Mouse (Mus musculus): ENCODE results near the gene Armh3.

DNA sequence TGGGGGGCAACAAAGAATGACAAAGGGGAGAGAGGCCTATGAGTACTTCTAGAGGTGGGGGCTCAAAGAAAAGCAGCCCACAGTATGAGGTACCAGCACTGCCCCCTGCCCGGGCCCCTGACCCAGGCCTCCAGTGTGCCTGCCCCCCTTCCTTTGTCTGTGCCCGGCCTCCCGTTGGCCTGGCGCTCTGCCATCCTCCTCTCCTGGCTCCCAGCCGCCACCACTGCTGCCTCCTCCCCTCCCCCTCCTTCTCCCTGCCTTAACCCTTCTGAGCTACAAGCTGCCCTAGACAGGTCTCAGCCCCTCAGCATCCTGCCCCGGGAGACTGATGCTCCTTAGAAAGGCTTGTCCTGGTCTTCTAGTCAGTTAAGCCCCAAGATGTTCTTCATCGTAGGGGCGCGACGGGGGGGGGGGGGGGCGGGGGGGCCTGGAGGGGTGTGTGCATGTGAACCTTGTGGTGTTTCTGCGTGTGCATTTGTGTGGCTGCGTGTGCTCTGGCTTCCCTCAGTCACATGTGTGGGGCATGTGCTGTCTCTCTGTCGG is 43.7 kb upstream of the Armh3 start:
- TF ChIP-seq CHD2 (IDR thresholded peaks at IDR 0.05; ENCODE audit: low read depth, low read length) (no peak), ZC3H11A (IDR thresholded peaks at IDR 0.05; ENCODE audit: borderline replicate concordance, low read depth, low read length) (no peak), HCFC1 (IDR thresholded peaks at IDR 0.05; ENCODE audit: borderline replicate concordance, insufficient read depth, low read length) (no peak), ZNF384 (IDR thresholded peaks at IDR 0.05; ENCODE audit: low read depth, low read length) (no peak), MAFK (IDR thresholded peaks at IDR 0.05; ENCODE audit: insufficient read depth, low read depth, low read length) (no peak)
